Mouse (Mus musculus): ENCODE measurements at regions not wholly inside any gene's neighbourhood (a gene's known extent, or its start where the extent isn't known, plus 50 kb on each side); places are given as distances from the start of the nearest gene placed in this dataset.
"Not testable (repeated sequence)": the region's sequence is repeated elsewhere in the genome, so short reads cannot be mapped to it uniquely, and the experiment has no call there.

DNA sequence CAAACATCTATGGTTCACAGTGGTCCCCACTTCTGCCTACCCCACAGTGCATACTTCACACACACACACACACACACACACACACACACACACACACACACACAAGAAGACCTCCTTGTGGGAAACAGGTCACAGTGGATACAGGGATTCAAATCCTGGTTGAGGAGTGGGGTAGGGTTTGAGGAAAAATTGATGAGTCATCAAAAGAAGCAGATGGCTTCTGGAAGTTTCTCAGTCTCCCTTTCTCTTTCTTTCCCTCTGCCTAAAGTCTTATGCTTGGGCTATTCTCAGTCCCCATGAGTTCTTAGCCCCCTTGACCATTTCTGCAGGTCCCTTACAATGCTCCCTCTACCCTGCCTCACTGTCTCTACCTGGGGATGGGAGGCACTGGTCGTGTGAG is 56.4 kb downstream of the Rassf10 start:
- no peak for DNase-seq (ENCODE audit: low spot score in 2 of 2)

DNA sequence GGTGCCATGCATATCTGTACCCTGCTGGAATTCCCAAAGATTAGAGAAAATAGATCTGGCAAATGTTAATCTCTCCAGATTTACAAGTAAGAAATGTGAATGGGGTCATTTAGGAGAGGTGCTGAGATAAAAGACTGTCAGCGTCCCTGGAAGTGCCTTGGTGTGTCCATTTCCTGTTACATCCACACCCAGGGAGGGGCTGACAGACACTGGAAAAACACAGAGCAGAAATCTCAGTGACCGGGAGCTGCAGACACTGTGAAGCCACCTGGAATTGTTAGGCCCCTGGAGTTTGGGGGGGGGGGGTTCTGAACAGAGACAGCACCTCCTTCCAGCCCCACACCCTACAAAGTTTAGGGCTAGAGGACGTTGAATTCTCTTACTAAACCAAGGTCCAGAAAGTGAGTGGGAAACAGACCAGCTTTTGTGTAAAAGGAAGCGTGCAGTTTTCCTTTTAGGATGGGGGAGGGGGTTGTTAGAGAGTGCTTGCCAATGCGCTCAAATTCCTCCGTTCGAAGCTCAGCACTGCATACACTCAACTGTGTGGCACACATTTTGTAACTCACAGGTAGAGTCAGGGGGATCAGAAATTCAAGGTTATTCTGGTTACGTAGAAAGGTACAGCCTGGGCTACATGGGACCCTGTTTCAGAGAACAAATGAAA is 63.5 kb downstream of the Rassf10 start:
- DNase-seq (ENCODE audit: low spot score in 2 of 2), result no peak

- no peak for DNase-seq (ENCODE audit: low spot score in 2 of 2)
Measured at GRCm38 (mm10) chr7:113021412-113021811, 67.7 kb downstream of the Rassf10 start.

- DNase-seq (ENCODE audit: low spot score in 2 of 2), result no peak
Measured at GRCm38 (mm10) chr7:113022516-113022915, 68.8 kb downstream of the Rassf10 start.

- DNase-seq (ENCODE audit: low spot score in 2 of 2), result no peak
Measured at GRCm38 (mm10) chr7:113025758-113026157, 72.0 kb downstream of the Rassf10 start.

GRCm38 (mm10) chr7:113026290-113027075 is 72.7 kb downstream of the Rassf10 start:
- no peak for DNase-seq (ENCODE audit: low spot score in 2 of 2)

GRCm38 (mm10) chr7:113027125-113027801 is 73.5 kb downstream of the Rassf10 start:
- DNase-seq (ENCODE audit: low spot score in 2 of 2), result no peak

DNA sequence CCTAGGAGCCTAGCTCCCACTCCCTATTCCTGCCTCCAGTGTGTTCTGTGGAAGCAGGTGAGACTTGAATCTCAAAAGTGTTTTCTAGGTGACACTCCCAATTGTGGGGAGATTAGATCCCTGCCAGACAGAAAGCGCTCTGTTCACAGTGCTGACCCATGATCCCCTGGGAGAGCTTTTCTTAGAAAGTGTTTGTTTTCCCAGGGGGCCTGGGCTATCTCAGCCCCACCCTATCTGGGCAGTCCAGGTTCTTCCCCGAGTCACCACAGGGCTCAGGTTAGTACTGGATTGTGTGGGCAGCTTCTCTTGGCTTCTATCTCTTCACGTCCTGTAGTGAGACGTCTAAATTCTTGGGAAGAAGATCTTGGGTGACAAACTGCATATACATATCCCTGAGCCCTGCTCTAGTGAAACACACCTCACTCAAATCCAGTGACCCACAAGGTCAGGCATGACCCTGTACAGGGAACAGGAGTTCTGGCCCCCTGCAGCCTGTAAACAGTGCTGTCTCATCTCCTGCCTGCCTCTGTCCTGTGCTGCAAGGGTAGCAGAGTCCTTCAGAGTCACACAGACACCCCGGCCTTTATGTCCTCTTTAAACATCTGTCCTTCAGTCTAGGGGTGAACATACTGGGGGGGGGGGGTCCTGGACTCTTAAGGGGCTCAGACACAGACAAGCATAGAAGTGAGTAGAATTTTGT is 76.4 kb downstream of the Rassf10 start:
- DNase-seq (ENCODE audit: low spot score in 2 of 2), result no peak

GRCm38 (mm10) chr7:113035751-113036150 is 82.0 kb downstream of the Rassf10 start:
- DNase-seq (ENCODE audit: low spot score in 2 of 2), result no peak

DNA sequence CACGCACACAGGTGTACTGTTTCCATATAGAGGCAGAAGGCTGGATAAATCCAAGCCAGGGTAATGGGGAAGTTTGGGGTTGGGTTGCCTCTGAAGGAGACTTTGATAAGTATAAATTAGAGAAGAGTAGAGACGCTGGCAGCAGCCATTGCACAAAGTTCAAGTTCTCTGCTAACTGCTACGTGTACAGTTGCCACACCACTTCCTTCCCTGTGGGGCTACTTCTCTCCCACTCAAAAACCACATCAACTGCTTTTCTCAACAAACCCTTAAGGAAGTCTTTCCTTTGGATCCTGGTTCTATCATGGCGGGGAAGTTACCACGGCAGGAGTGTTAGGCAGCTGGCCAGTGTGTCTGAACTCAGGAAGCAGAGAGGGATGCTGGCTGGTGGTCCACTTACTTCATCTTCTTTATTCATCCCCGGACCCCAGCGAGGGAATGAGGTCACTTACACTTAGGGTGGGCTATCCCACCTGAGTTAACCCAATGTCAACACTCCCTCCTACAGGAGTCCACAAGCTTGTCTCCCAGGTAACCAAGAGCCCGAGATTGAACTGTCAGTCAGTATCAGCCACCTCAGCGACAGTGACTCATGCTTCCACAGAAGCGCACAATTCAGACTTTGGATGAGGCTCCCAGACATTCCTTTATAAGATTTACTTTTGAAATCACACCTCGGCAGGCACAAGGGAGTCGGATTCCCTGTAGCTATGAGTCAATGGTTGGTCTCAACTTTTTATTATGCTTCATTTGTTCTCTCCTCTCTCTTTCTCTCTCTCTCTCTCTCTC is 84.3 kb downstream of the Rassf10 start:
- no peak for DNase-seq (ENCODE audit: low spot score in 2 of 2)

- DNase-seq (ENCODE audit: low spot score in 2 of 2), result no peak
Measured at GRCm38 (mm10) chr7:113038906-113039671, 85.3 kb downstream of the Rassf10 start.

- DNase-seq (ENCODE audit: low spot score in 2 of 2), result not testable (repeated sequence)
Measured at GRCm38 (mm10) chr7:113045613-113046159, 91.9 kb downstream of the Rassf10 start.

DNA sequence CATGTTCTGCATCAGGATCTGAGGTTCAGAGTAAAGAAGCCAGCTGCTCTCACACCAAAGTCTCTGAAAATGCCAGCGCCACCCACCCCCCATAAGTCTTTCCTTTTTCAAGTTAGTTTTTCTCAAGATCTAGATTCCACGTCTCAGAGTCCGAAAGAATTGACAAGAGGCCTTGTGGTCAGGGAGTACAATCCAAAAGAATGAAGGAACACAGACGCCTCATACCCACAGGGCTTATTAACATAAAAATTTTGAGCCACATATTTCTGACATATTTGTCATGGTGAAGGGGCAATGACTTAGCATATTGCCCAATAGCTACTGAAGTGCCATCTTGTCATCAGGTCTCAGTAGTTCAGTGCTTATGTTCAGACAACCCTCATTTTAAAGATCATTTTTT is 92.6 kb downstream of the Rassf10 start:
- no peak for DNase-seq (ENCODE audit: low spot score in 2 of 2)

DNA sequence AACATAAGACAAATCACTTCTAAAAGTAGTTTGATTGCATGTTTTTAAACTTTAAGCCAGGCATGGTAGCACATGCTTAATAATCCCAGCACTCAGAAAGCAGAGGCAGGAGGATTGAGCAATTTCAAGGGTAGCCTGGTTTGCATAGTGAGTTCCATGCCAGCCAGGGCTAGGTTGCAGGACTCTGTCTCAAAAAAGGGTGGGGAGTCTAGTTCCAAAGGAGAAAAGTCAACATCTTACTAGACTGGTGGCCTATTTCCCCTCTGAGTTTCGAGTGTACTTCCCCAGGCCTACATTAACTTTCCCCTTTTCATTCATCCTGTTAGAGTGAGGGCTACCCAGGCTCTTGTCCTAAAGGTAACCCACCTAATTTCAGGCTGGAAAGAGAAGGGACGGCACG is 93.8 kb downstream of the Rassf10 start:
- no peak for DNase-seq (ENCODE audit: low spot score in 2 of 2)

DNA sequence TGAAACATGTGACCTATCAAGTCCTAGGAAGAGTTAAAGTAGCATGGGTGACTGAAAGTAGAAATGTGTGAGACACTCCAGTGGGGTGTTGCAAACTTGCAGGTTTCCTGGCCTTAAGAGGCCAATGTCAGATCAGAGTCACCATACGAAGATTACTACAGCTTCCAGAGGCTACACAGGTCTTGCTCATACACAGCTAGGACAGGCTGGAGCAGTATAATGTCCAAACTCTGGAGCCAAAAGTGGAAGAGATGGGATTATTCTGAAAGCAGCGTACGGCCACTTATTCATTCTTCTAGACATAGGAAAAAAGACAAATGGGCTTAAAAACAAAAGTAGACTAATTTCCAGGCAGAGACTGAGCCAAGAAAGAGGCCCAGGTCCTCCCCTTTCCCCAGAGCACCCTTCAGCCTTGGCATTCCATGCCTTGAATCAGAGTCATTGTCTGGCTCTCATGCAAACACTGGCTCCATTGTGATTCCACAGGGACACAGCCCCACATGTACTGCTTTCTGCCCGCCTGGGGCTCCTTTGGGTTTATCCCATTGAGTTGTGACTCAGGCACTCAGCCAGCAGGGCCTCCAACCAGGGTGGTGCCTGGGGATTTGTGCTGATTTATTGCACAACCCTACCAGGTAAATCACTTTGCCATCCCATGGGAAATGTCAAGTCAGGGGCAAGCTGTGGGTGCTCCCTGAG is 94.5 kb downstream of the Rassf10 start:
- no peak for DNase-seq (ENCODE audit: low spot score in 2 of 2)

GRCm38 (mm10) chr7:113049440-113049839 is 95.7 kb downstream of the Rassf10 start:
- DNase-seq (ENCODE audit: low spot score in 2 of 2), result no peak

DNA sequence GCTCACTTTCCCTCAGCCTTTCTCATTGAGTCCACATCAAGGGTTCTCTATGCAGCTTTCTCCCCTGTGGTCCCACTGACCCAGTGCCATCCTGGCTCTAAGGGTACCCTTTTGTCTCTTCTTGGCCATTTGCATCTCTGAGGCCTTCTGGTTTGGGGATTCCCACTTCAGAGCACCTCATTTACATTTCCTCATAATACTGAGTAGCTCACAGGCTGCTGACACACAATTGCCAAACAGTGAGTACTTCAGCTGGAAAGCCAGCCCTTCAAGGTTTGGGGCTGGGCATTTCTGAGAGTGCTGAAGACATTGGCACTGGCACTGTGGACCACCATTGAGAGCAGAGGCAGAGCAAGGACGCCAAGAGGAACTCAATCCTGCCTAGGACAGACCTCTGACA is 99.2 kb downstream of the Rassf10 start:
- DNase-seq (ENCODE audit: low spot score in 2 of 2), result no peak

DNA sequence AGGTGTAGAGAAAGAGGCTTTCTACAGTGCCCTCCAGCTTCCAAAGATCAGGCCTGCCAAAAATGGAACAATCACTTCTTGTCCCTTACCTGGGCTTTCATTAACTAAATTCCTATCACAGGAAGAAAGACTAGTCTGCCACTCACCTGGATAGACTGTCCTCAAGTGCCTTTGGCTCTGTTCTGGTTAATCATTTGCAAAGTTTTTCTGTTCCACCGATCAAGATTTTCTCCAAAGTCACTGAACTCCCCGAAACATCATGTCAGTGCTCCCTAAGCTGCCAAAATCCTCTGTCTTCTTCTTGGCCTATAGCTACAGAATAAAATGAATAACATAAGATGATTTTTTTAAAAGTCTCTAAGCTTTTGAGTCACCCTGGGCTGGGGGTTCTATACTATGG is 102.7 kb downstream of the Rassf10 start:
- DNase-seq (ENCODE audit: low spot score in 2 of 2), result no peak

DNA sequence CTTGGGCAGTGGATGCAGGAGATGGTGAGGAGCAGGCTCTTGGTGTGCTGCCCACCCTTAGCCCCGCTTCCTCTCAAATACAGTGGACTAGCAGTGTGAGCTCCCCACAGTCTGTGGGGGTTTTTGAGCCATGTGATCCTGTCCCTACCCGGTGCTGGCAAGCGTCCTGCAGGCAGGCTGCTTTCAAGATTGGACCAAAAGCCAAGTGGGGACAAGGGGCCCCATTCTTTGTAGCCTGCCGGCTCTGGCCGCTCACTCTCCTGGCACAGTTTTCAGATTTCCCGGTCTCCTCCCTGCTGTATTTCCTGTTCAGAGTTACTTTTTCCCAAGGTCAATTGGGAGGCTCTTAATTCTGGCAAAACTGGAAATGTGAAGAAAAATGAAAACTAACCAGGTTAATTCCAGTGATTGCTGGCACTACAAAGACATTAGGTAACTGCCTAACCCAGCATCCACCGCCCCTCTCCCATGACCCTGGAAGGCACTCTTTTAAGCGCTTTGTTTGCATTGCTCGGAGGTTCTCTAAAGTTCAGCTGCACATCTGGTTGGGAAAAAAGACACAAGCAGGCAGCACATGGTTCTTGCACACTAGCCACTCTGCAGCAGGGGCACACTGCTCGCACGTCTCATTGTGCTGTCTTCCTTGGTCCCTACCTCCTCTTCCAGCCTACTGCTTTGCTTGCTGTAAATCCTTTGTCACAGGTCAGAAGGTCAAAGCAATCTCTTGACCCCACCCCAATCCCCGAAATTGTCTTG is 105.6 kb downstream of the Rassf10 start:
- no peak for DNase-seq (ENCODE audit: low spot score in 2 of 2)

Data from natural killer cell, adult 2 months (primary cell).